Mouse (Mus musculus) skeletal muscle tissue, adult 2 months (tissue): ENCODE data around the gene Fam227a.

Source experiments
- DNase-seq: peaks from one replicate; pipeline ENCODE4 v3.0.0-alpha.2; 2012; ENCODE audit warnings: low read depth, low spot score

Fam227a gene

DNA sequence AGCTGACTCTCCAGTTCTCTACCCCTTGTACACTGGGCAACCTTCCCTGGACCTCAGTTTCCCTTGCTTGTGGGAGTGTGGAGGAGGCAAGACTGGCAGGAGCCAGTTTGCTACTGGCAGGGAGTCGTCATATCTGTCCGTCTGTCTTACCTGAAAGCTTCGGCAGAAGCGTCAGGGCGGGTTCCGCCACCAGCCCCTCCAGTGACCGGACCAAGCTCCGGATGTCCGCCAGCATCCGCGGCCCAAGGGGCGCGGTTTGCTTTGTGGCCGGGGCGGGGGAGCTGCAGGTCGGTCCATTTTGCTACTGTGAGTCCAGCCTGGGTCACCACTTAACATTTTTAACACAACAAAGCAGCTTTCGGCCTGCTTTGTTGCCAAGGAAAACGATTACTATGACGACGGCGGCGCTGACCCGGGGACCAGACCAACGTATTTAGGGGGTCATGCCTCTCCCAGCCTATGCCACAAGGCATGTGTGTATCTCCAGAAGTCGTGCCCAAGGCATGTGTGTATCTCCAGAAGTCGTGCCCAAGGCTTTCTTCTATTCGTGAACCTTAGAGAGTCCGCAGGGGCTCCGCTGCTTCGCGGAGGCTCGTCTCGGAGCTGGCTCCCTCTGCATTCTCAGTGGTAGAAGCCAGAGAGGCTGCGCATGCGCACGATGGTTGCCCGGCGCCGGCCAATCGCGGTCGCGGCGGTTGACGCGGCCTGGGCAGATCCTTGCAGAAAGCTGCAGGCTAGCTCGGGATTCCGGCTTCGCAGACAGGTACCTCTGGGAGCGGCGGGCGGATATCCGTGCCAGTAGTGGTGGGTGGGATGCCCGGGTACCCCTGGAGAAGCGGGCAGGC lies at the start of gene Fam227a, which contains the start of gene Cby1:
TSS of gene Fam227a (minus strand) at position 426 of the 845 bp plus-strand sequence.
TSS of gene Cby1 (plus strand) at position 669 of the 845 bp plus-strand sequence.
- DNase-seq = peak; percentile 89

DNA sequence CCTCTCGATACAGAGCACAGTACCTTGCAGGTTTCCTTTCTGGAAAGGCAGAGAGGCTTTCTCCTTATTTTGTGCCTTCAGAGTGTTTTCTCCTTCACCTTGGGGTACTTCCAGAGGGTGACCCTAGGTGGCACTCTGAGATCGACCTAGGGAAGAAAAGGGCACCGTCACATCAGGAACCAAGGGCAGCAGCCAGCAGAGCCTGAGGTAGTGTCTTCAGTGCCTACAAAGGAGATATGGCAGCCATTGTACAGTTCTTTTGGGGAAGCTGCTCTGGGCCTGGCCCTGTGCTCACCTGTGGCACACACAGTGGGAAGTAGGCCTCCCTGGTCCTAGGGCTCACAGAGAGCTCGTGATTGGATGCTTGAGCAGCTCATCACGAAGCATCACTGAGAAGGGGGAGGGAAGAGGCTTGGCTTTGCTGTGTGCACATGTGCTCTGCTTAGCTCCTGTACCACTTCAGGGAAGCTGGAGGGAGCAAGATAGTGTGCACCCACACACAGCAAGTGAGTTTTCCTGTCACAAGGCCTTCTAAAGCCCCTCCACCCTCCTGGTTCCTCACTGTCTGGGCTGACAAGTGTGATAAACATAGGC lies 49.6 kb upstream of the Fam227a start:
- DNase-seq = no peak

DNA sequence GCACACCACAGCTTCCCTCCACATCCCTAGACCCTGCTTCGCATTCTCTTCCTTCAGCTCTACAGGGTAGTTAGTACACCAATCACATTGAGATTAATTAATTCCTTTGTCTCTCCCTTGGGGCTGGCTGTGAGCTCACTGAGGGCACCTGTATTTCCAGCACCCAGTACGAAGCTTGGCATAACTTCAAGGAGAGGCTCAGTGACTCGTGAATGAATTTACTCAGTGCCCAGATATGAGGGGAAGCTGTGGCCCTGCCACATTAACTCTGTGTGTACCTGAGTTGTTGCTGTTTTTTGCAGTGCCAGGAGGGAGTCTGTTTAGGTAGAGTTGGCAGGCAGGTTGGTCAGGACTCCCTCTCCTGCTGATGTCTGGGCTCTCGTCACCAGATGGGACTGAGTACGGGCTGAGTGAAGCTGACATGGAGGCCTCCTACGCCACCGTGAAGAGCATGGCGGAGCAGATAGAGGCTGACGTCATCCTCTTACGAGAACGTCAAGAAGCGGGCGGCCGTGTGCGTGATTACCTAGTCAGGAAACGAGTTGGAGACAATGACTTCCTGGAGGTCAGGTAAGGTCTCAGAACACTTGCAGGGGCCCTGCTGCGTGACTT lies 48.0 kb upstream of the Fam227a start:
- DNase-seq = no peak

DNA sequence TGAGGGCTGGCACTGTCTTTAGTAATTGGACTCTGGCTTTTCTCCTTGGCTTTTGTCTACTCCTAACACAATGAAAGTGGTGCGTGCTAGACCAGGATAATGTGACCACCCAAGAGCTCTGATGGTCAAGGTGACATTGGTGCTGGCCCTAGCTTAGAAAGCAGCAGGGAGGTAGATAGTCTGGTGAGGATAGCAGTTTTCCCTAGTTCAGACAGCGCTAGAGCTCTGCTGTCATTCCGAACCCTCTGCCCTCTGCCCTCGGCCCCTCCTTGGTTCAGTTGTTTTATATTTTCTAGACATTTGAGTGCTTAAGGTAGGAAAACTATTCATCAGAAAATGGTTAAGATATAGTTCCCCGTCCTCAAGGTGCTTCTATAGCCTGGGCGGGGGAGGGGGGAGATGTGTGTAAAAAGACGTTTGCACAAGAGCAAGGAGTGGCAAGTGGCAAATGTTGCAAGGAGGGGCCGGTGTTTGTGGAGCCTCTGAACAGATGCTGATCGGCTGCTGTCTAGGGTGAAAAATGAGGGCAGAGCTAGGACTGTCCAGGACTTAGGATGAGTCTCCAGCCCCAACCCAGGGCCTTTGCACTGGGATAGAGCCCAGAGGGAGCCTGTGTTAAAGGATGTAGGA lies 38.9 kb upstream of the Fam227a start:
- DNase-seq = no peak

DNA sequence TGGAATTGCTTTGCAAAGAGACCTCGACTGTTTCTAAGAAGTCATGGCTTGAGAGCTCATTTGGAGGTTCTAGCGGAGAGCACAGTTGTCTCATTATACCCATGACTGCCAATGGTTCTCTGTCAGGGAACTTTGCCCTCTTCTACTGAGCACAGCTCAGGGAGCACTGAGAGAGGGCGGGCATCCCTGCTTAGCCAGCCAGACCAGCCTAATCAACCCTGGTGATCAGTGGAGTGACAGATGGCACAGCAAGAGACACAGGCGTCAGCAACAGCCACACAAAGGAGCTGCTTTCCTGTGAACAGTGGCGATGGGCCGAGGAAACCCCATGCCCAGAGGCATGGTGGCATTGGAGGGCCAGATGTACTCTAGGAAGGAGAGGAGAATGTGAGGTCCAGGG lies 38.3 kb upstream of the Fam227a start:
- DNase-seq = no peak

DNA sequence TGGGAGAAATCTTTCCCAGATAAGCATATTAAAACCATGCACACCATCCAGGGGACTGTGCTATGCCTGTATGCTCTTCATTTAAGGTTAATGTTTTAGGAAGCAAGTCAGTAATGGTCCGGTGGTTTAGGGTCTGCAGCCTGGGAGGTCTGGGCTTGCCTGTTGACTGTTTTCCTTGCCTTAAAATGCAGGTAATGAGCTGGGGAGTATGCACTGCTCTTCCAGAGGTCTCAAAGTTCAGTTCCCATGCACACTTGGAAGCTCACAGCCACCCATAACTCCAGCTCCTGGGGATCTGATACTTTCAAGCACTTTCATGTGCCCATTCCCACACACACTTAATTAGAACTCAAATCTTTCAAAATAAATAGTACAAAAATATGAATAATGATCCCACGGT lies 37.8 kb upstream of the Fam227a start:
- no peak for DNase-seq

DNA sequence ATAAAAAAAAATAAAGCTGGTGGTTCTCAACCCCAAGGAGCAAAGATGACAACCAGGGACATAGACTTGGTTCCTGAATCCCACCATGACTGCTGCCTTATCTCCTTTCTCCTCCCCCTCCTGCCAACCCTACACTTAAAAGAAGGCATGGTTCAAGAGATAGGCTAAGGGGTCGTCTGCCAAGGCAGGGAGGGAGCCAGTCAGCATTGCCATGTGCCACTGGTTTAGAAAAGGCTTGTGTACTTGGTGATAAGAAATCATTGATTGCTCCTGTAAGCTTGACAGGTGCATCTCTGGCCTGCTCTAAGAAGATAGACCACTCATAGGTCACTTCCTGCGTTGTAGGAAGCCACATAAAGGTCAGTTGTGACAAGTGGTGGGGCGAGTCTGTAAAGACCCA lies 36.8 kb upstream of the Fam227a start:
- DNase-seq = no peak

DNA sequence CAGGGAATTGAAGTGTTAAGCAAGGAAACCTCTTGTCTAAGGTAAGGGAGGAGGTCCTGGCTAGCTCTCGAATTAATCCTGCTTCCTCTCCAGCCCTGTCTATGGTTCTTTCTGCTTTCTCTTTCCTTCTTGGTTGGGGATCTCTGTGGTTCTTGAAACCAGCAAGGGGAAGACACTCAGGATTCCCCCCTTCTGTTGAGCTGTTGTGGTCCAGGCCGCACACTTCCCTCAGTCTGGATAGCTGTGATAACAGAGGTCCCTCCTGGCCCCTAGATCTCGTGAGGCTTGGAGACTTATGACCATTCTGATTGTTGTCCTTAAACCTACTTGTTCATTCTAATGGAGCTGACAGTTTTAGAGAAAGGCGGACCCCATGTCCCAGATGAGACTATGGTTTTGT lies 35.8 kb upstream of the Fam227a start:
- DNase-seq = no peak

DNA sequence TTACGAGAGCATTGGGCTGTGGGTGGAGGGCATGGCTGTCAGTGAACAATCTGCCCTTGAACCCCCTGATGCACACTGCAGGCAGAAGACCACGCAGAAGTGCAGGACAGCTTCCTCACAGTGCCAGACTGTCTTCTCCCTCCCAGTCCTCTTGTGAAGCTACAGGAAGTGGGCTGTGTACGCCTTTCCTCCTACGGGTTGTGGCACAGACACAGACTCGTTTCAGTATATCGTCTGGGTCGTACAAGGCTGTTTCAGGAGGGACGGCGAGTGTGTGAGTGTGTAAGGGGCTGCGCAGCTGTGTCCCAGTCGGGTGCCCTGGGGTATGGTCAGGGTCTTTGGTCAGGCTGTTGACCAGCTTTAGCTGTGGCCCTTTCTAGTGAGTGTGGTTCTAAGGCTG lies 35.0 kb upstream of the Fam227a start:
- DNase-seq = no peak

DNA sequence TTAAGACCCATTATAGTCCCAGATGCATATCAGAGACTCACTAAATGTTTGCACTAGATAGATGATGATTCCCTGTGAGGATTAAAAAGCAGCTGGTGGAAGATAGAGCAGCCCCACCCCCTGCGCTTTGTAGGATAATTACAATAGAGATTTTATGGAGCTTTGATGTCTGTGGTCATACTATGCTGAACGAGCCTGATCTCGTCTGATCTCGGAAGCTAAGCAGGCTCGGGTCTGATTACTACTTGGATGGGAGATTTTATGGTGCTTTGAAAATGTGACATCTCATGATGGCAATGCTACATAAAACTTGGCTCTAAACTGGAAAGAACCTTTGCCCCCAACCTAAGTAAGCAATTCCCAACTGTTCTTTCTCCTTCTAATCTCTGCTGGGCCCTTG lies 33.6 kb upstream of the Fam227a start:
- no peak for DNase-seq

DNA sequence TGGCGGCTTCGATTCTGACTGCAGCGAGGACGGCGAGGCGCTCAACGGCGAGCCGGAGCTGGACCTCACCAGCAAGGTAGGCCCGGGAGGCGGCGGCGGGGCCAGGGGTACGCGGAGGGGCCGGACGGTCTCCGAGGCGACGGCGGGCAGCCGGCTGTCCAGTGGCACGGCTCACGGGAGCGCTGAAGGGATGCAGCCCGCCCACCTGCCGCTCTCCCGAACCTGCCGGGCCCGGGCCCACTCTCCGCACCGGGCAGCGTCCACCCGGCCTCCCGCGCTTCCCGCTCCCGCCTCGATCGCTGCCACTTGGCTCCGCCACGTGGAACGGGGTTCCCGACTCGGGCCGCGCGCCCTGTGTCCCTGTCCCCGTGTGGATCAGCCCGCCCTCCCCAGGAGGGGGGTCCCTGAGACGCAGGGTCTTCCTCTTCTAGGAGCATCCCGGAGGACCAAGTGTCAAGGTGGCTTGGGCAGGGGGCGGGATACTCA lies 32.3 kb upstream of the Fam227a start:
- no peak for DNase-seq

DNA sequence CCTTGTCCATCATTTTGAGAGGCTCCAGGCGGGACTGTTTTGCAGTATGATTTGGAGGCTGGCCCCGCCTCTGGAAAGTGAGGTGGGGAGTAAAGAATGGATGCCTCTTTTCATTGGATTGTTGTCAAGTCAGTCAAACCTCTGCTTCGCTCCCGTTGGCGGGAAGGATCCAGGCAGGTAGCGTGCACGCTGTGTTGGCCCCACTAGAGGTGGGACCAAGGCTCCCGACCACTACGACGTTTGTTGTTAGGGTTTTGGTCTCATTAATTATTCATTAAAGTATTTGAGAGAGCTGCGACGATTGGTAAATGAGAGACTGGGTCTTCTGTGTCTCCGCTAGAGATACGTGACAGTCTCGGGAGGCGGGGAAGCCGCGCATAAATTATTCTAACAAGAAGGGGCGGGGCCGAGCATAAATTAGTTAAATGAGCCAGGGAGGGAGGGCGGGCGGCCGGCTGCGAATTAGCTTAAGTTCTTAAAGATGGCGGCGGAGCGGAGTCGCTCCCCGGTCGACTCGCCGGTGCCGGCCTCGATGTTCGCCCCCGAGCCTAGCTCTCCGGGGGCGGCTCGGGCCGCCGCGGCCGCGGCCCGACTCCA lies 31.8 kb upstream of the Fam227a start, which contains the start of gene Gtpbp1:
TSS of gene Gtpbp1 (plus strand) at position 420 of the 597 bp plus-strand sequence.
- peak; percentile 100 for DNase-seq

DNA sequence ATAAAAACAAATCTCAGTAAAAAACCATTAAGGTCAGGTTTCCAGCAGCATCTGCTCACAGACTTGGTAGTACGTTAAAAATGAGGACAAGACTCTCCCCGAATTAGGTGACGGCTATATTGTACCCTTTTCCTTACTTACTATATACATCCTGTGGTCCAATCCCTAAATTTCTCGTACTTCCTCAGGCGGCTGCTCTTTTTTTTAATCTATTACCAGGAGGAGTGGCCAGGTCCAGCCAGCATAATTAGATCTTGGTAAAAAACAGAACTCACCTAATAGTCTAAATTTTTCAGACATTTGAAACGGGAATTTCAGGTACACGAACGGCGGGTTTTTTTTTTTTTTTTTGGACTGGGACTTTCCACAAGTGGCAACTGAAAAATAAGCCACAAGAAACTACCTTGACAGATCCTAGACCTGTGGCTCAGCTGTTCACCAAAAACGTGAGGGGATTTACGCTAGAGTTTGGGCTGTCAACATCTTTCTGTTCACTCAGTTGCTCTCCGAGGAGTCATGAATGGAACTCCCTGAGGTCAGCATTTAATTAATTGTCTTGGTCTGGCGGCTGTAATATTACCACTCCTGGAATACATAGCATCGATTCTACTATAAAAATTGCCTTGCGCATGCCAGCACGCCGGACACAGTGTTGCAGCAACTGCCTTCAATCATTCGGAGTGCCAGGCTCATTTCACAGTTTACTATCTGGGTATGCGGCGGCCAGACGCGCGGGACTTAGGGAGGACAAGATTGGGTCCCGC lies 31.1 kb upstream of the Fam227a start:
- DNase-seq = no peak

DNA sequence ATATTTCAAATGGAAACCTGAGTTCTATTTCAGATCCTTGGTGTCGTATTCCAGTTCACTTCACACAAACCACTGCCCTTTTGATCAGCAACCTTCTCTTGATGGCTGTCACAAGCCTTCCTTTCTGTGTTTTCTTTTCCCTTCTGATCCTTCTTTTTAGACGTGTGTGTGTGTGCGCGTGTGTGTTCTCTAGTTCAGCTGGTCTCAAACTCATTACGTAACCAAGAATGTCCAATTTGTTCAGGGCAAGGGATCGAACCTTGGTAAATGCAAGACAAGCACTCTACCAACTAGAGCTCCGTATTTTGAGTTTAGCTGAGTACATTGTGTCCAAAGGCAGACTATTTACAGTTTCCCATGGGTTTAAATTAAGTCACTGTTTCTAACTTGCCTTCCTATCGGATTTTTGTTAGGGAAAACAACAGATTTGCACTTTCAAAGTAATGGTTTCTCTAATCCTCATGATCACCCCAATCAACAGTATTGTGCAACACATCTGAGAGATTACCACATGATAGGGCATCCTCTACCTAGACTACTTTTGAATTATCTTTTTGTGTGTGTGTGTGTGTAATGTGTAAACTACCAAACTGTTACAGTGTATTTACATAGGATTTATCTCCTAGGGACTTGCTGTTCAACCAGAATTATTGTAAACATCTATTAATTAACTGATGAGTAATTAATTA lies 29.7 kb upstream of the Fam227a start:
- no peak for DNase-seq

DNA sequence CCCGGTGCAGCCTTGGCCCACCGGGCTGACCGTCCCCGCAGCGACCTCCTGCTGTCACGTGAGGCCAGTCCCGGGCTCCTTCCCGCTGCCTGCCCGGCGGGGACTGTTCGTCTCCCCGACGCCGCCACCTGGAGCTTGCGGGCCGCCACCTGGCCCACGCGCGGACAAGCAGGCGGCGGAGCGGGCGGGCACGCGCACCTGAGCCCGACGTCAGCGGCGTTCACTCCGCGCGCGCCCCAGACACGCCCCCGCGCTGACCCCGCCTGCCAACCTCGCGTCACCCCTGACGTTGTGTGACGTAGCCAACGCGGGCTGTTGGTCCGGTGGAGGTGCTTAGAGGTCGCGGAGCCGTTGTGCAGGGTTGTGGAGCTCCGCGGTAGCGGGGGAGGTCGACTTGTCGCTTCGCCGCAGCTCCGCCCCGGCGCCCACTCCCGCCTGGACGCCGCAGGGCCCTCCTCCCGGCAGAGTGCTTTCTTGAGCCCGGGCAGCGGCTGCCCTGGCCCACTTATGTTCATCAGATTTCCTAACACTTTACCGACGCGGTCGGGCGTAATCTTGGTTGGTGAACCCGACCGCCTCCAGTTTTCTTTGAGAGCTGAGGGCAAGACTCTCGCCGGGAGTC lies 29.0 kb upstream of the Fam227a start, which contains the start of gene Josd1:
TSS of gene Josd1 (minus strand) at position 274 of the 622 bp plus-strand sequence.
- DNase-seq = peak; percentile 93

DNA sequence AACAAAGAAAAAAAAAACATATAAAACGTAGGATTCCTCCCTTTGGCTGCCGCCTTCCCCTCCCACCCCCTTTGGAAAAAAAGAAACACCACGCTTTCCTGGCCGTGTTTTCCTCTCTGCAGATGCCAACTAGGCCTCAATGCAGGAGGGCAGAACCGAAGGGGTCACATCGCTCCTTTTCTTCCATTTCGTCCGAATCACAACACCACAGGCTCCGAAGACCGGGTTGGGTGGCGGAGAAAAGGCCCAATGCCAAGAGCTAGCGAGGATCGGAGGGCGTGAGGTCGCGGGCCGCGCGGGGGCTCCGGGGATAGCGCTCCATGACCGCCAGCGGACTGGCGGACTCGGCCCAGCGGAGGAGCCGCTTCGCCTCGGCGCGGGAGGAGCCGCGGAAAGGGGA lies 28.4 kb upstream of the Fam227a start:
- peak; percentile 34 for DNase-seq

DNA sequence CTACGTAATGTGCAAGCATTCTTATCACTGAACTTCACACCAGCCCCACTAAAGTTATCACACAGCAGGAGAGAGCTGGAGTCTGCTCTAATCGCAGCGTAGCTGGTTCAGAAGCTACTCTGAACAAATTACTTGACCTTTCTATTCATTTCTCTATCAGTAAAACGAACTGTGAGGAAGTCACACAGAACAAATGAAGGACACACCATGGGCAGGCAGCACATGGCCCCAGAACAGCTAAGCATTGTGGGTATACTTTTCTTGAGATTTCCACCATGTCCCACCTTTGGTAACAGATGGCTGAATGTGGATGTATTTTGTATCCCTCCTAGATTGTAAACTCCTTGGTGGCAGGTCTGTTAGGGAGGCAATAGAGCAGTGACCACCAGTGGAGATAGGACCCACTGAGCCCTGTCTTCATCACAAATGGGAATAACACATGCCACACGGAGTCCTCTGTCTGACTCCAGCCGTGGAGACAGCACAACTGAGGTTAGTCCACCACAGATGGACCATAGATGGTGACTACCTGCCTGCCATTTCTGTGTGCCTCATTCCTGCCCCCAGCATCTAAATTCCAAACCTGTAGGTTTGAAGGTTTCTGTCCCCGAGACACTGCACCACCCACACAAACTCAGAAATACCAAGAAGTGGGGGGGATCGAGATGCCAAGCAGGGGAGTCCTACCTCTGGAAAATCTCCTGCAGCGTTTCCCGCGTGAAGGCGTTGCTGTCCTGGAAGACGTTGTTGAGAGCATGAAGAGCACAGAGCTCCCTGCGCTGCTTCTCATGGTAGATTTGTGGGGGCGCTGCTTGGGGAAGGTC lies 27.5 kb upstream of the Fam227a start:
- DNase-seq = no peak

DNA sequence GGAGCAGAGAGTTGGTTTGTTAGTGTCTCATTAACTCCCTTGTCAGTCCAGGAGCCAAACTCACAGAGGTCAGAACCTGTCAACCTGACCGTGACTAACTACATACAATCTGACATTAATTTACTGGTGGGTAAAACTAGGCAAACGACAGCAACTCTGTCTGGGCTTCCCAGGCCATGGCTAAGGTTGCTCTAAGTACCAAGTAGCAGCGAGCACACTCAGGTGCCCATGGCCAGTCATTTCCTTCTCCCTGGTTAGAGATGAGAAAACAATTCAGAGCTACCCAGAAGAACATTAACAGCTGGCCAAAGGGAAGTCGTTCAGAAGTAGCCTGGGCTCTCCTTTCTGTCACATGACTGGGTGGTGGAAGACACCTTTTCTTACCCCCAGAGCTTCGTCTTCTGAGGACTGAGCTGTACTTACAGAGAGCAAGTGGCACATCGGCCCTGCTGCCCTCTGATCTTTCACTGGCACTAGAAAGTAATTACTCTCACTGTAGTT lies 26.4 kb upstream of the Fam227a start:
- DNase-seq = no peak

DNA sequence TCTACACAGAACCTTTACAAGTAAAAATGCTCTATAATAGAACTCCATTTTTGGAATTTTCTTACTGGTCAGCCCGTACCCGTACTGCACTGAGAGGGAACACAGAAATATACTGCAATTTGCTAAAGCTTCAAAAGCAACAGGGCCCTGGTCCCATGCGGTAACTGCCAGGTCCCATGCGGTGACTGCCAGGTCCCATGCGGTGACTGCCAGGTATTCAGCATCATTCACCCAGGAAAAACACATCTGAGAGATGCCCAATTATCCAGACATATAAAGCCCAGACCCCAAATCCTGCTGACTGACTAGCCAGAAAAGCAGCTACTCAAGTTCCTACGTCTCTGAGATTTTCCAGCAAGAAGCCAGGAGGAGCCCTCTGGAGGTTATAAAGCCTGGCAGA lies 25.9 kb upstream of the Fam227a start:
- no peak for DNase-seq
